Mouse (Mus musculus) CH12.LX (cell line): ENCODE measurements around the gene Clmp.

ENCODE experiments used
- CTCF ChIP-seq, 2 experiments: IDR thresholded peaks in 1 of 2; conservative IDR thresholded peaks in 1 of 2; 2 replicates each; pipeline ENCODE4 v1.5.1; 2011 to 2012; ENCODE audit warnings: low read depth in 2 of 2, low read length in 2 of 2, improper control_type of control experiment in 1 of 2, inconsistent platforms in 1 of 2, mild to moderate bottlenecking in 1 of 2, moderate library complexity in 1 of 2
- POLR2A ChIP-seq: IDR thresholded peaks from 2 replicates; pipeline ENCODE4 v1.6.1; 2011; ENCODE audit warnings: low read depth, mild to moderate bottlenecking, improper control_type of control experiment, low read length
- UBTF ChIP-seq: IDR thresholded peaks from 2 replicates; pipeline ENCODE4 v1.6.1; 2012; ENCODE audit warnings: low read depth, mild to moderate bottlenecking, inconsistent platforms, low read length, improper control_type of control experiment, moderate library complexity

DNA sequence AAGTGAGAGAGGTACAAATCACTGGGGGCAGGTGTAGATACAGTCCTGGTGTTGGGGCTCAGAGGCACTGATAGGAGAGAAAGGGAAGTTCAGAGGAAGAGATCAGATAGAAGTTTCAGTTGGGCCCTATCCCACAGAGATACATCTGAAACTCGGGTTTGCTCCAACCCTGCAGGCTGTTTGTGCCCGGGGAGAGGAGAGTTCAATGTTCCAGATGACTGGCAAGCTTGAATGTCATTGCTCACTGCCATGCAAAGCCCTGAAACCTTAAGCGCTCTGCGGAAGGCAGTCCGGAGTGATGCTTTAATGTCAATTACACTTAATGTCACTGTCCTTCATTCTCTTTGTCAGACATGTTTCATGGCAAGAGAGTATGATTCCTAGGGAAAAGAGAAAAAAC is 39.2 kb downstream of the Clmp start:
- TF ChIP-seq UBTF (no peak), CTCF (conservative IDR thresholded peaks at IDR 0.05 in 1 of 2, IDR thresholded peaks at IDR 0.05 in 1 of 2; ENCODE audit: low read depth in 2 of 2, low read length in 2 of 2) (no peak), POLR2A (no peak)
